Mouse (Mus musculus) left cerebral cortex, postnatal 25 days (tissue): ENCODE measurements at regions not wholly inside any gene's neighbourhood (a gene's known extent, or its start where the extent isn't known, plus 50 kb on each side); places are given as distances from the start of the nearest gene placed in this dataset.

ENCODE experiments used
- DNase-seq, 2 experiments: peaks; one replicate each; pipeline ENCODE4 v3.0.0; 2022; ENCODE audit warnings: low spot score in 2 of 2, mixed read lengths in 1 of 2
- intact Hi-C: fragments of 180-260 bp; cut with DNase I; formaldehyde crosslinking; loops from one replicate; pipeline ENCODE4 v1.15.1; 2025

- intact Hi-C loops = loop anchor here (10.0 kb wide), 2 partner anchors 446 to 736 kb away; no protein-coding TSS in a partner anchor
- DNase-seq = no peak
Measured at GRCm38 (mm10) chr7:71419261-71419660, 68.0 kb upstream of the Gm10295 start.

- DNase-seq = no peak
- intact Hi-C loops = loop anchor here (10.0 kb wide), 2 partner anchors 446 to 736 kb away; no protein-coding TSS in a partner anchor
Measured at GRCm38 (mm10) chr7:71418856-71419255, 67.6 kb upstream of the Gm10295 start.

- DNase-seq = no peak
- intact Hi-C loops = loop anchor here (5.0 to 10.0 kb wide), 3 partner anchors 450 to 1922 kb away; no protein-coding TSS in a partner anchor
Measured at GRCm38 (mm10) chr7:71414756-71415155, 63.5 kb upstream of the Gm10295 start.

- intact Hi-C loops = loop anchor here (2.0 to 10.0 kb wide), 4 partner anchors 452 to 1921 kb away; no protein-coding TSS in a partner anchor
- DNase-seq = no peak
Measured at GRCm38 (mm10) chr7:71413121-71413520, 61.8 kb upstream of the Gm10295 start.

- peak; percentile 80 to 81 for DNase-seq
- intact Hi-C loops = loop anchor here (1.0 to 10.0 kb wide), 5 partner anchors 33 to 1920 kb away; no protein-coding TSS in a partner anchor
Measured at GRCm38 (mm10) chr7:71412079-71412478, 60.8 kb upstream of the Gm10295 start.

GRCm38 (mm10) chr7:71411293-71412011 is 60.2 kb upstream of the Gm10295 start:
- intact Hi-C loops = loop anchor here (1.0 to 10.0 kb wide), 5 partner anchors 32 to 1919 kb away; no protein-coding TSS in a partner anchor
- DNase-seq = no peak

GRCm38 (mm10) chr7:71409903-71410302 is 58.6 kb upstream of the Gm10295 start:
- no peak for DNase-seq
- intact Hi-C loops = loop anchor here (5.0 to 10.0 kb wide), 3 partner anchors 455 to 1918 kb away; no protein-coding TSS in a partner anchor

GRCm38 (mm10) chr7:71409061-71409460 is 57.8 kb upstream of the Gm10295 start:
- intact Hi-C loops = no loop called here
- no peak for DNase-seq

- intact Hi-C loops = no loop called here
- DNase-seq = no peak
Measured at GRCm38 (mm10) chr7:71406283-71406682, 55.0 kb upstream of the Gm10295 start.
